Mouse (Mus musculus): ENCODE results near the gene Map3k6. TPM values are rescaled to one million over a fixed set of nuclear protein-coding genes. Genes with fewer than 3 reads are reported as not detected.

The Map3k6 gene
- polyA plus RNA-seq, 1 experiment from 2014 or later, result 1.2 TPM

DNA sequence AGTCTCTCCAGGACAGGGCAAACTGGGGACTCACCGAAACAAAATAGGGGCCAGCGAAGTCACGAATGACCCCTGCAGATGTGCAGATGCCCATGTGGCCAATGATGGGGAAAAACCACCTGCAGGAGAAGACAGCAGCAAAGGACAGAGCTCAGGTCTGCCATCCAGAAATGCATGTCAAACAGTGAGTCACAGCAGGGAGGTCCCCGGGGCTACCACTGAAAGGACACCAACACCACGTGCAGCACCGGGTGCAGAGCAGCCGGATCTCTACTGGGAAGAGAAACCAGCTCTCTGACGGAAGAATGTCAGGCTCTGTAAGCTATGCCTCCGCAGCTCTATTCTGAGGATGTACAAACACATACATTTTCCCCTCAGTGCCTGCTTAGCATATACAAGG lies 30.3 kb downstream of the Map3k6 start:
- H3K27me3 ChIP-seq (ENCODE audit: control insufficient read depth, insufficient read depth, low read length), result no peaks in the 10 kb centered on the region
- H3K4me2 ChIP-seq (ENCODE audit: low read depth, low read length, severe bottlenecking), result no peak overlapping the region
- no peak overlapping the region for H3K27ac ChIP-seq (ENCODE audit: low read depth, low read length)
- 0 out of 2 replicates have a peak, but pooled peaks cover 2% of the 10 kb centered on the region for H3K4me1 ChIP-seq (replicated peaks; ENCODE audit: control insufficient read depth, insufficient read depth, low read length)
- DNase-seq (ENCODE audit: low spot score) (no peak), ATAC-seq (replicated peaks; ENCODE audit: low FRiP score) (no peak)
- no peak overlapping the region for H3K4me3 ChIP-seq (ENCODE audit: low read depth, low read length)
- 88% methylated on average over 9 of the region's 9 CpGs for WGBS
- no peaks in the 10 kb centered on the region for H3K9me3 ChIP-seq (ENCODE audit: control insufficient read depth, low read length)
- H3K9ac ChIP-seq (ENCODE audit: low read length), result no peak overlapping the region
- H3K36me3 ChIP-seq (ENCODE audit: control insufficient read depth, insufficient read depth, low read length), result peaks cover 6% of the 10 kb centered on the region; the same call in 1 of the 2 replicates

DNA sequence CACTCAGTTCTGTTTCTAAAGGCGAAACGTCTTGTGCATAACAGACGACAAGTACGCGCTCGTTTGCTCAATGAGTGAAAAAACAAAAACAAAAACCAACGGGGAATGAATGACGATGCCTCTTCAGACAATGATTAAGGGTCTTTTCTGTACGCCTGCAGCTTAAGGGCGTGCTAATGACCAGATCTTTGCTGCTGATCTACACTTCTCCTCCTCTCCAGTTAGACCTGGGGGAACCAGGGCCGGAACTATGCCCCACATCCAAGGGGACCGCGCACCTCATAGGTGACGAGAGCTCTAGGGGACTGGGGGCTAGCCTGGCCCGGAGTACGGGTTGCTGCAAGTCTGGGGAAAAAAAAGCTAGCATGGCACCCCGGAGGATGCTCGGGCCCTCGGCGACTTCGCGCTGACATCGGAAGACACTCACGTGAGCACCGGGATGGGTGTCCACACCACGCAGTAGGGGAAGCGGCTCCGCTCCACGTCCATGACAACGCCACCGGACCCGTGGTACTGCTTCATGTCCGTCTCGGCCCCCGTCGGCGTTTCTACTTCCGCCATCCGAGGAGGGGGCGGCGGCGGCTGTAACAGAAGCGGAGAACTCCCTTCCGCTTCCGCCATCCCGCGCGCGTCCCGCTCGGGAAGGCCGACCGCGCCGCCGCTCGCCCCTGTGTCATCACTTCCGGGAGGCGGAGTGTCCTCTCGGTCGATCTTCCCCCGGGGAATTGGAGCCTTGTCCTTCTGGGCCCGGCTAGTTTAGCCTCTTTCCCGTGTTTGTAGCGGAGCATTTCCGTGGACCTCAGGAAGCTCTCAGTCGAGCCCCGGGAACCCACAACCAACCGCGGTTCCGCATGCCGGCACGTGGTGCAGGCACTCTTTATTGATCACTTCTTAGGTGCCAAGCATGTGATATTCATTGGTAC lies 36.7 kb downstream of the Map3k6 start, which contains the start of gene Tmem222:
Gene Tmem222, minus strand, starts transcription at position 689 of the 923 bp plus-strand sequence.
- peak within 1 kb of the TSS; percentile 62 for H3K4me2 ChIP-seq (ENCODE audit: low read depth, low read length, severe bottlenecking)
- H3K4me3 ChIP-seq (ENCODE audit: low read depth, low read length), result peak within 1 kb of the TSS; percentile 66
- no peaks in the 10 kb centered on the region for H3K36me3 ChIP-seq (ENCODE audit: control insufficient read depth, insufficient read depth, low read length)
- H3K9me3 ChIP-seq (ENCODE audit: control insufficient read depth, low read length), result no peaks in the 10 kb centered on the region
- peak within 1 kb of the TSS; percentile 90 for H3K27ac ChIP-seq (ENCODE audit: low read depth, low read length)
- ATAC-seq (replicated peaks; ENCODE audit: low FRiP score) (peak; percentile 91), DNase-seq (ENCODE audit: low spot score) (peak; percentile 97)
- H3K4me1 ChIP-seq (replicated peaks; ENCODE audit: control insufficient read depth, insufficient read depth, low read length), result peaks cover 8% of the 10 kb centered on the region; the same call in 1 of the 2 replicates
- under 1% methylated on average over 73 of the region's 73 CpGs for WGBS
- H3K27me3 ChIP-seq (ENCODE audit: control insufficient read depth, insufficient read depth, low read length), result no peaks in the 10 kb centered on the region
- peak within 1 kb of the TSS; percentile 80 for H3K9ac ChIP-seq (ENCODE audit: low read length)

DNA sequence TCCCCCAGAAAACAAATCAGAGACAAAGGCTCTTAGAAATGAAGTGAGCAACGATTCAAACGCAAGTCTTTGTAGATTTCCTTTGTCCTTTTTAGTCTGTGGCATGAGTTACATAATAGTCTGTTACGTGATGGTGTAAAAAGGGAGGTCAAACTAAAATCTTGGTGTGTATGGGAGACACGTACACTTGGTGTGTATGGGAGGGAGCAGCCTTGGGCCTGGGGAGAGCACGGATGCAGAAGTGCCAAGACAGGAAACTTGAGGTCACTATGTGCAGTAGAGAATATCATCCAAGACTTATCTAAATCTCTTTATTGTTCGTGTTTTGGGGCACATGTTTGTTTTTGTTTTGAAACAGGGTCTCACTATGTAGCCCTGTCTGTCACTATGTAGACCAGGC lies 37.4 kb downstream of the Map3k6 start:
- Histone ChIP-seq H3K27ac (ENCODE audit: low read depth, low read length) (peak overlapping the region; percentile 90), H3K36me3 (ENCODE audit: control insufficient read depth, insufficient read depth, low read length) (no peaks in the 10 kb centered on the region), H3K4me3 (ENCODE audit: low read depth, low read length) (peak overlapping the region; percentile 66), H3K4me2 (ENCODE audit: low read depth, low read length, severe bottlenecking) (peak overlapping the region; percentile 62), H3K4me1 (replicated peaks; ENCODE audit: control insufficient read depth, insufficient read depth, low read length) (peaks cover 8% of the 10 kb centered on the region; the same call in 1 of the 2 replicates), H3K9ac (ENCODE audit: low read length) (peak overlapping the region; percentile 80), H3K9me3 (ENCODE audit: control insufficient read depth, low read length) (no peaks in the 10 kb centered on the region), H3K27me3 (ENCODE audit: control insufficient read depth, insufficient read depth, low read length) (no peaks in the 10 kb centered on the region)
- WGBS, result 26% methylated on average over 6 of the region's 6 CpGs
- ATAC-seq (replicated peaks; ENCODE audit: low FRiP score), result no peak; the same call in 1 of the 2 replicates
- no peak for DNase-seq (ENCODE audit: low spot score)

DNA sequence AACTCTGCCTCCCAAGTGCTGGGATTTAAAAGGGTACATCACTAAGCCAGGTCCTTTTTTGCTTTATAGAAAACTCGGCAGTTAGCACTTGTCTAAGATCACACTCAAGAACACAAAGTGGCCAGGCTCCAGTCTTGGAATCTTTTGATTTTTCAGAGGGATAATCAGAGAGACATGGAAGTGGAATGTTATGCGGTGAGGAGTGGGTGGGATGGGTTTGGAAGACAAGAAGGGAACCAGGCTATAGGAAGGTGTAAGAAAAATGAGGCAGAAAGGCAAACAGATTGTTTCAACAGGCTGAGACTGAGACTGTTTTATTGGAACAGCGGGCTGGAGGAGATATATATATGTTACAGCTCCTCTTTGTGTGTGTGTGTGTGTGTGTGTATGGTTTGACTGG lies 37.9 kb downstream of the Map3k6 start:
- Histone ChIP-seq H3K27me3 (ENCODE audit: control insufficient read depth, insufficient read depth, low read length) (no peaks in the 10 kb centered on the region), H3K9me3 (ENCODE audit: control insufficient read depth, low read length) (no peaks in the 10 kb centered on the region), H3K4me3 (ENCODE audit: low read depth, low read length) (peak overlapping the region; percentile 66; the same call in 1 of the 2 replicates), H3K4me1 (replicated peaks; ENCODE audit: control insufficient read depth, insufficient read depth, low read length) (peaks cover 8% of the 10 kb centered on the region; the same call in 1 of the 2 replicates), H3K9ac (ENCODE audit: low read length) (no peak overlapping the region; the same call in 1 of the 2 replicates), H3K36me3 (ENCODE audit: control insufficient read depth, insufficient read depth, low read length) (no peaks in the 10 kb centered on the region), H3K27ac (ENCODE audit: low read depth, low read length) (peak overlapping the region; percentile 90; the same call in 1 of the 2 replicates), H3K4me2 (ENCODE audit: low read depth, low read length, severe bottlenecking) (peak overlapping the region; percentile 62; the same call in 1 of the 2 replicates)
- DNase-seq (ENCODE audit: low spot score), result no peak
- no peak for ATAC-seq (replicated peaks; ENCODE audit: low FRiP score)
- WGBS, result 86% methylated on average over 3 of the region's 3 CpGs

DNA sequence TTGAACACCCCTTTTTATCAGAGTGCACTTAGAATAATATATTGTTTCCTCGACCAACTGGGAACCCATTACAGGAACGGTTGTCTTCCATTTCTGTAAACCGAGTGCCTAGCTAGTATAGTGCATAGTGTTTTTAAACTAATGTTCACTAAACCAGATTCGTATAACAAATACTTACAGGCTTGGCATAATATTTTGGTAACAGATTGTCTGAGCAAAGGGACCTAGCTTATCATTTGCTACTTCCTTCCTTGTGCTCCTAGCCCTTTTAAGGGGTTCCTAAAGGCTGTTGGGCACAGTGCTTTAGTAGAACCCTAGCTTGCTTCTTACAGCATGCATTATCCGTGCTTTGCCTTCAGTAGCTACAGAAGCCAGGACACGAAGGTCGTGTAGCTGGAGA lies 40.9 kb downstream of the Map3k6 start:
- Histone ChIP-seq H3K4me3 (ENCODE audit: low read depth, low read length) (no peak overlapping the region), H3K4me2 (ENCODE audit: low read depth, low read length, severe bottlenecking) (no peak overlapping the region), H3K36me3 (ENCODE audit: control insufficient read depth, insufficient read depth, low read length) (no peaks in the 10 kb centered on the region), H3K9me3 (ENCODE audit: control insufficient read depth, low read length) (no peaks in the 10 kb centered on the region), H3K27ac (ENCODE audit: low read depth, low read length) (peak overlapping the region; percentile 59; the same call in 1 of the 2 replicates), H3K27me3 (ENCODE audit: control insufficient read depth, insufficient read depth, low read length) (no peaks in the 10 kb centered on the region), H3K4me1 (replicated peaks; ENCODE audit: control insufficient read depth, insufficient read depth, low read length) (peaks cover 4% of the 10 kb centered on the region; the same call in 1 of the 2 replicates), H3K9ac (ENCODE audit: low read length) (0 out of 2 replicates have a peak overlapping the region, but pooled peaks have one; percentile 12)
- WGBS, result 51% methylated on average over 7 of the region's 7 CpGs
- DNase-seq (ENCODE audit: low spot score), result no peak
- ATAC-seq (replicated peaks; ENCODE audit: low FRiP score), result no peak

DNA sequence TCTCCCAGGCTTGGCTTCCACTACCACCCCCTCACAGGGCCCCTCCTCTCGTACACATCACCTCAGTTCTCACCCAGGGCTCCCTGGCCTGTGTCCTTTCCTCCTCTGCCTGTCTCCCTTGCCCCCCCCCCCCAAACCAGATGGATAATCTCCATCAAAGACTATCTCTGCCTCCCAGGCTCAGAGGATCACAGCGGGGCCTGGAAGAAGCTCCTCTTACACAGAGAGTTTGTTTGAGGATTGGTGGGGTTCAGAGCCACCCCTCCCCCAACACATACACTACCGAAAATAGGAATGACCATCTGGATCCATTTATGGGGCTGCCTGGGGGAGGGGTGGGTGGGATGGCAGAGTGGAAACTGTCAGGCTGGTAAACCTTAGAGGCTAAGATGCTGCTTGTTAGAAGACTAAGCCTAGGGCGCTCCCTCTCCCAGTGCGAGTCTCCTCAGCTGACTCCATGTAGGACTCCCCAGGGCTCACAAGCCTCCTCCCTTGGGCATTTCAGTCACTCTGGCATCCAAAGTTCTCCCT lies 41.4 kb downstream of the Map3k6 start:
- H3K9ac ChIP-seq (ENCODE audit: low read length), result 0 out of 2 replicates have a peak overlapping the region, but pooled peaks have one; percentile 12
- H3K4me1 ChIP-seq (replicated peaks; ENCODE audit: control insufficient read depth, insufficient read depth, low read length), result peaks cover 4% of the 10 kb centered on the region; the same call in 1 of the 2 replicates
- H3K27me3 ChIP-seq (ENCODE audit: control insufficient read depth, insufficient read depth, low read length), result no peaks in the 10 kb centered on the region
- WGBS, result 36% methylated on average over 5 of the region's 5 CpGs
- no peaks in the 10 kb centered on the region for H3K36me3 ChIP-seq (ENCODE audit: control insufficient read depth, insufficient read depth, low read length)
- no peak for ATAC-seq (replicated peaks; ENCODE audit: low FRiP score)
- H3K9me3 ChIP-seq (ENCODE audit: control insufficient read depth, low read length), result no peaks in the 10 kb centered on the region
- H3K27ac ChIP-seq (ENCODE audit: low read depth, low read length), result peak overlapping the region; percentile 59; the same call in 1 of the 2 replicates
- no peak for DNase-seq (ENCODE audit: low spot score)
- no peak overlapping the region for H3K4me2 ChIP-seq (ENCODE audit: low read depth, low read length, severe bottlenecking)
- no peak overlapping the region for H3K4me3 ChIP-seq (ENCODE audit: low read depth, low read length)

DNA sequence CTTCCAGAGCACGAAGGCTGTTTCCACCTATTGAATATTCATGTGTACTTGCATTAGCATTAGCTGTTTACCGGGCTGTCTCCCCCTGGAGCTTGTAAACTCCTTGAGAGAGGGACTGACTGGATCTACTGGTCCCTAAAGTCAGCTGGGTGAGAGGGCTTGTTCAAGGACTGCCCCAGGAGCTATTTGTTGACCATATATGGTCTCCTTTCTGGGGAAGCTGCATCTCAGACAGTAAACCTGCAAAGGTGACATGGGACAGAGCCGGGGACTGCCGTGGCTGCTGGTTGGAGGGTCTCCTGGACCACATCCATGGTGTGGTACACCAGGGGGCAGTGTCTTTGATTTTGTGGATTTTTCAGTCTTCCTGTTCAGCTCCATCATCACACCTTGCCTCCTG lies 42.0 kb downstream of the Map3k6 start:
- no peak overlapping the region for H3K4me3 ChIP-seq (ENCODE audit: low read depth, low read length)
- DNase-seq (ENCODE audit: low spot score), result no peak

DNA sequence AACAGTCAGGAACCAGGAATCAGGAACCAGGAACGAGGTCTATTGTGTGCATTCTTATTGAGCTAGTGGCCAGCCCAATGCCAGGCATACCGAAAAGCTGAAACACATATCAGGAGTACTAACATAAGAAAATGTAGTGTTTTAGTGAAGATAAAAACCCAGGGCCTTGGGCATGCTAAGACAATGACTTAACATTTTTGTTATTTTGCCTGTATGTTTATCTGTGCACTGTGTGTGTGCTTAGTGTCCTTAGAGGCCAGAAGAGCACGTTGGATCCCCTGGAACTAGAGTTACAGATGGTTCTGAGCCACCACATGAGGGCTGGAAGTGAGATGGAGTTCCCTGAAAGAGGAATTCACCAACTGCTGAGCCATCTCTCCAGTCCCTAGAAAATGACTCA lies 44.7 kb downstream of the Map3k6 start:
- no peaks in the 10 kb centered on the region for H3K36me3 ChIP-seq (ENCODE audit: control insufficient read depth, insufficient read depth, low read length)
- no peaks in the 10 kb centered on the region for H3K27me3 ChIP-seq (ENCODE audit: control insufficient read depth, insufficient read depth, low read length)
- no peak overlapping the region for H3K9ac ChIP-seq (ENCODE audit: low read length)
- no peak overlapping the region for H3K4me2 ChIP-seq (ENCODE audit: low read depth, low read length, severe bottlenecking)
- H3K9me3 ChIP-seq (ENCODE audit: control insufficient read depth, low read length), result no peaks in the 10 kb centered on the region
- DNase-seq (ENCODE audit: low spot score) (no peak), ATAC-seq (replicated peaks; ENCODE audit: low FRiP score) (no peak)
- H3K4me3 ChIP-seq (ENCODE audit: low read depth, low read length), result no peak overlapping the region
- H3K4me1 ChIP-seq (replicated peaks; ENCODE audit: control insufficient read depth, insufficient read depth, low read length), result peaks cover 4% of the 10 kb centered on the region; the same call in 1 of the 2 replicates
- 75% methylated on average over 3 of the region's 3 CpGs for WGBS
- H3K27ac ChIP-seq (ENCODE audit: low read depth, low read length), result no peak overlapping the region; the same call in 1 of the 2 replicates

More for the DNA sequence above, 42.0 kb downstream of the Map3k6 start:
- H3K4me1 ChIP-seq (replicated peaks; ENCODE audit: control insufficient read depth, insufficient read depth, low read length), result peaks cover 4% of the 10 kb centered on the region; the same call in 1 of the 2 replicates
- no peak overlapping the region for H3K4me2 ChIP-seq (ENCODE audit: low read depth, low read length, severe bottlenecking)
- H3K27ac ChIP-seq (ENCODE audit: low read depth, low read length), result no peak overlapping the region
- no peak for ATAC-seq (replicated peaks; ENCODE audit: low FRiP score)
- H3K9me3 ChIP-seq (ENCODE audit: control insufficient read depth, low read length), result no peaks in the 10 kb centered on the region
- H3K9ac ChIP-seq (ENCODE audit: low read length), result no peak overlapping the region
- no peaks in the 10 kb centered on the region for H3K36me3 ChIP-seq (ENCODE audit: control insufficient read depth, insufficient read depth, low read length)
- 27% methylated on average over 4 of the region's 4 CpGs for WGBS
- no peaks in the 10 kb centered on the region for H3K27me3 ChIP-seq (ENCODE audit: control insufficient read depth, insufficient read depth, low read length)

Data from forebrain, embryonic 11.5 days (tissue).